Mouse (Mus musculus) heart, embryonic 12.5 days (tissue): ENCODE data around the gene Sco1. TPM values are rescaled to one million over a fixed set of nuclear protein-coding genes. Genes with fewer than 3 reads are reported as not detected.
"Not testable (repeated sequence)": the region's sequence is repeated elsewhere in the genome, so short reads cannot be mapped to it uniquely, and the experiment has no call there.

ENCODE experiments used
- ATAC-seq: fragments of 200-750 bp; cut with Nextera tagmentation; 2 replicates; pipeline ENCODE4 v1.8.0; 2017; ENCODE audit warnings: moderate TSS enrichment, moderate library complexity; ENCODE audit not compliant: insufficient number of reproducible peaks, low FRiP score
- H3K27ac ChIP-seq: fragments of 300-500 bp; sonication (generic); 2 replicates; pipeline ENCODE4 v1.5.1; 2016; ENCODE audit warnings: mild to moderate bottlenecking, moderate library complexity; ENCODE audit not compliant: poor library complexity, severe bottlenecking
- H3K27me3 ChIP-seq: fragments of 300-500 bp; sonication (generic); replicated peaks from 2 replicates; pipeline ENCODE4 v1.6.1; 2016; ENCODE audit warnings: mild to moderate bottlenecking, moderate library complexity
- H3K36me3 ChIP-seq: fragments of 300-500 bp; sonication (generic); 2 replicates; pipeline ENCODE4 v1.6.1; 2016; ENCODE audit warnings: mild to moderate bottlenecking, moderate library complexity
- H3K4me1 ChIP-seq: fragments of 300-500 bp; sonication (generic); replicated peaks from 2 replicates; pipeline ENCODE4 v1.6.1; 2016; ENCODE audit warnings: mild to moderate bottlenecking
- H3K4me2 ChIP-seq: fragments of 300-500 bp; sonication (generic); 2 replicates; pipeline ENCODE4 v1.6.1; 2016; ENCODE audit warnings: mild to moderate bottlenecking, moderate library complexity
- H3K4me3 ChIP-seq: fragments of 300-500 bp; sonication (generic); 2 replicates; pipeline ENCODE4 v1.5.1; 2016; ENCODE audit warnings: mild to moderate bottlenecking
- H3K9ac ChIP-seq: fragments of 300-500 bp; sonication (generic); 2 replicates; pipeline ENCODE4 v1.6.1; 2016; ENCODE audit warnings: mild to moderate bottlenecking, moderate library complexity
- H3K9me3 ChIP-seq: fragments of 300-500 bp; sonication (generic); replicated peaks from 2 replicates; pipeline ENCODE4 v1.6.1; 2016; ENCODE audit warnings: mild to moderate bottlenecking, moderate library complexity
- WGBS: fragments of 180-500 bp; shearing (Covaris S2); methylation state at CpG from one replicate; pipeline ENCODE4 v1.1.7; 2016; 5-methylcytosine and 5-hydroxymethylcytosine counted together
- polyA plus RNA-seq: library from polyadenylated mRNA; unstranded; fragments of >200 nt; fragmentation: Nextera tagmentation; extraction: Ambion mirVana; gene quantifications from 2 replicates; pipeline ENCODE4 v1.2.1, GENCODE M21; 2016

Sco1 gene
- polyA plus RNA-seq, 1 experiment from 2014 or later, result 24.3 TPM

DNA sequence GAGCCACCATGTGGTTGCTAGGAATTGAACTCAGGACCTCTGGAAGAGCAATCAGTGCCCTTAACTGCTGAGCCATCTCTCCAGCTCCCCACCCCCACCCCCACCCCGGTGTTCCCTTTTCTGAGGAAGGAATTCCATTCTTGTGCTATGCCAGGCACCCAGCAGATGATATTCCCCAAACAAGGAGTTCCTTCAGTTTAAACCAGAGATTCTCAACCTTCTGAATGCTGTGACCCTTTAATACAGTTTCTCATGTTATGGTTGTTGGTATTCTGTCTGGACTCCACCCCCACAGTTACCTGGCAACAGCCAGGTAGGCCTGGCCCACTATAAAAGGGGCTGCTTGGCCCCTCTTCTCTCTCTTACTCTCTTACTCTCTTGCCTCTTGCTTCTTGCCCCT is 29.3 kb upstream of the Sco1 start:
- H3K36me3 ChIP-seq, H3K27ac ChIP-seq, ATAC-seq, H3K9me3 ChIP-seq, H3K4me2 ChIP-seq, H3K4me3 ChIP-seq, H3K4me1 ChIP-seq, H3K9ac ChIP-seq: not testable (repeated sequence)
- peaks cover 14% of the 10 kb centered on the region for H3K27me3 ChIP-seq
- WGBS, result 48% methylated on average over 1 of the region's 1 CpGs

DNA sequence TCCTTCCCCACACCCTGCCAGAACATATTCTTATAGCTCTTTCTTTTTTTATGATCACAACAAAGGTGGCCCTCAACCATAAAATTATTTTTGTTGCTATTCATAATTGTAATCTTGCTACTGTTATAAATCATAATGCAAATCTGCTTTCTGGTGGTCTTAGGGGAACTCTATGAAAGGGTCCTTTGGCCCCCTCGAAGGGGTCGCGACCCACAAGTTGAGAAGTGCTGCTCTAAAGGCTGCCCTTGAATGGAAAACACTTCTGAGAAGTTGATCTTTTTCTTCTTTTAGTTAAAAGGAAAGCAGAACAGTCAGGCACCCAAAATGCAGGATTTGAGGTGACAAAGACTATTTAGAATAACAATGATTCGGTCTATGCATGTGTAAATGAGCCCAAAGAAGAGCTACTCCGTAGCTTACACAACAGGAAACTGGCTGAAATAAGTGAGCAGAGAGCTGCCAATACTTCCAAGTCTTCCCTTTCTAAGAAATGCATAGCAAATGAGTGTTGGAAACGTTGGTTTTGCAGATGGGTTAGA is 28.6 kb upstream of the Sco1 start:
- Histone ChIP-seq H3K9me3 (no peaks in the 10 kb centered on the region), H3K4me1 (0 out of 2 replicates have a peak, but pooled peaks cover 2% of the 10 kb centered on the region), H3K4me3 (no peak overlapping the region), H3K27me3 (0 out of 2 replicates have a peak, but pooled peaks cover 9% of the 10 kb centered on the region), H3K27ac (no peak overlapping the region), H3K36me3 (no peaks in the 10 kb centered on the region), H3K9ac (no peak overlapping the region), H3K4me2 (no peak overlapping the region)
- 39% methylated on average over 6 of the region's 6 CpGs for WGBS
- ATAC-seq, result no peak

DNA sequence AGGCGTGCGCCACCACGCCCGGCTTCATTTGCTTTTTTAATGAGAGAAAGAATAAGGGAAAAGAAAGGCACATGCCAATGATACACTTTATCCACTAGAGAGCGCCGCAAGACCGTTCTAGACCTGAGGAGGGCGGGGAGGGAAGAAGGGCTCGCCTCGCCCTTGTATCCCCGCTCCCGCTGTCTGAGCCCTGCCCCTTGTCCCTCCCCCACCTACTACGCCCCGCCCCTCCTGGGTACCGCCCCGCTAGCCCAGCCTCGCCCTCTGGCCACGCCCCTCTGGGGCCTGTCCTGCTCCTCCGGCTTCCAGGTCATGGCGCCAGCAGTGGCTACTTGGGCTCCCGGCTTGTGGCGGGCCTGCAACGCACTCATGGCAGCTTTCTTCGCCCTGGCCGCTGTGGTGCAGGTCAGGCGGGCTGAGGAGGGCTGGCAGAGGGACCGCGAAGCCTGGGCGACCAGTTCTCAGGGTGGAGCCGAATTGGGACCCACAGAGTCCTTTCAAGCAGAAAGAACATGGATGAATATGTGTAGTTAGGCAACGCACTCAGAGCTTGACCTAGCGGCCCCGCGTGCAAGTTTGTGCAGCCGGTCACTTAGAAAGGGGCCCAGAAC is 27.5 kb upstream of the Sco1 start, which contains the start of gene Tmem220:
Tmem220 (plus strand) TSS at position 288 of the 611 bp plus-strand sequence.
- Histone ChIP-seq H3K27ac (no peak within 1 kb of the TSS), H3K9me3 (no peaks in the 10 kb centered on the region), H3K27me3 (0 out of 2 replicates have a peak, but pooled peaks cover 4% of the 10 kb centered on the region), H3K4me2 (peak within 1 kb of the TSS; percentile 71), H3K36me3 (no peaks in the 10 kb centered on the region), H3K9ac (peak within 1 kb of the TSS; percentile 69), H3K4me3 (peak within 1 kb of the TSS; percentile 57), H3K4me1 (0 out of 2 replicates have a peak, but pooled peaks cover 2% of the 10 kb centered on the region)
- ATAC-seq, result peak; percentile 99
- WGBS, result 2% methylated on average over 35 of the region's 35 CpGs

DNA sequence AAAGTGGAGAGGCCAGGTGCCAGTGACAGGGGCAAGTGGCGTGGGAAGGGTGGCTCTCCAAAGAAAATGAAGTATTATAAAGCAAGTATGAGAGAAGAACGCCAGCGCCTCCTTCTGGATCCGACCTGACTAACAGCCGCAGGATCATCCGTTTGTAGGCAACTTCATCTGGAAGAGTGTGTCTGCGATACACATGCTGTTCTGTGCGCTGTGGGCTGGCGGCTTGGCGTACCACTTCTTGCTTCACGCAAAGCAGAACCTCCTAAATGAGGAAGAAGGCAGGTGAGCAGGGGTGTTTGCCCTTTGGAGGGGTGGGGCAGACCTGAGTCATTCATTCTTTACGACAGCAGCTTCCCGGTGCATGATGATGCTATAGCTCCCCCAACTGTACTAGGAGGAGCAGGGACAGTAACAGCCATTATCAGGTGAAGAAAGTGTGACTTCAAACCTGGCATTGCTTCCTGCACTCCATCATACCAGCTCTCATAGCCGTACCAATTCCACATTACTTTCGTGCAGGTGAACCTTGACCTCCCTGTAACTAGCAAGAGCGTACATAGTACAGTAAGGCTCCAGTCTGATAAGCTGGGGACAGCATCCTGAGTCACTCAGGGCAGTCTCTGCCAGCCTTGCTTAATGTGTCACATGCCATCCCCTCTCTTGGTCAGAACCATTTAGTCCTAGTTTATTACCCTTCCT is 21.4 kb upstream of the Sco1 start:
- ATAC-seq, result no peak
- H3K36me3 ChIP-seq, result no peaks in the 10 kb centered on the region
- WGBS, result 52% methylated on average over 16 of the region's 16 CpGs
- no peak overlapping the region for H3K4me2 ChIP-seq
- H3K4me3 ChIP-seq, result no peak overlapping the region
- no peaks in the 10 kb centered on the region; the same call in 1 of the 2 replicates for H3K4me1 ChIP-seq
- no peaks in the 10 kb centered on the region; the same call in 1 of the 2 replicates for H3K27me3 ChIP-seq
- H3K27ac ChIP-seq, result no peak overlapping the region
- no peak overlapping the region for H3K9ac ChIP-seq
- H3K9me3 ChIP-seq, result no peaks in the 10 kb centered on the region

DNA sequence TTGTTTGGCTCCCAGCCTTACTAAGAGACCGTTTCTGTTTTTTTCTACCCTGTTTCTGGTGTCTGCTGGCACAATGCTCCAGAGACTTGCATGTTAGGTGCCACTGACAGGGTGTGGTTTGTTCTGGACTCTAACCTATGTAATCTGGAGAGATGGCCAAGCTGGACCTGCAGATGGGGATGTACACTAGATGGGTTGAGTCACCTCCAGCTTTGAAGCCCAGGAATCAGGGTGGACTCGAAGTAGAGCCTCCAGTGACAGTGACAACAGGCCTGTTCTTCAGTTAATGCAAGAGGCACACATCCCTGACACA is 20.9 kb upstream of the Sco1 start:
- Histone ChIP-seq H3K4me1 (no peaks in the 10 kb centered on the region; the same call in 1 of the 2 replicates), H3K9me3 (no peaks in the 10 kb centered on the region), H3K9ac (no peak overlapping the region), H3K36me3 (no peaks in the 10 kb centered on the region), H3K4me3 (no peak overlapping the region), H3K27ac (no peak overlapping the region), H3K4me2 (no peak overlapping the region), H3K27me3 (no peaks in the 10 kb centered on the region; the same call in 1 of the 2 replicates)
- no peak for ATAC-seq
- 72% methylated on average over 2 of the region's 2 CpGs for WGBS

DNA sequence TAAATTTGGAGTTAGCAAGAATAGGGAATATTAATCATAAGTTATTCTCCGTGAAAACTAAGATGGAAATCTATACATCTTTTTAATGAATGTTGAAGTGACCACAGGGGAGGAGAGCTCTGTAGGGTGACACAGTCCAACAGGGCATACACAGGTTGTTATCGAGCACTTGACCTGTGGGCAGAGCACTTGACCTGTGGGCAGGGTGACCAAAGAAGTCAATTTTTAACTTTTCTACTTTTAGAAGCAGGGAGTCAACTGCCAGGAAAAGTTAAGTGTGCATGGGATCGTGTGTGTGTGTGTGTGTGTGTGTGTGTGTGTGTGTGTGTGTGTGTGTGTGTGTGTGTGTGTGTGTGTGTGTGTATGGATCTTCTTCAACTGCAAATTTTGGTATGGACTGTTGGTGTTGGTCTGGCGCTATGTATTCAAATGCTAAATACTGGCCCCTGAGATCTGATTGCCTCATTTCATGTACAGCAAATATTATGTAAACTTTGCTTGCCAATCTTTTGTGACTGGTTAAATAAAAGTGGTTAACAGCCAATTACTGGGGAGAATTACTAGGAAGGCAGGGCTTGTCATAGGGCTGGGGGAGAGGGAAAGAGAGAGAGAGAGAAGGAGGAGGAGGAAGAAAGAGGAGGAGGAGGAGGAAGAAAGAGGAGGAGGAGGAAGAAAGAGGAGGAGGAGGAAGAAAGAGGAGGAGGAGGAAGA is 17.5 kb upstream of the Sco1 start:
- no peak overlapping the region for H3K27ac ChIP-seq
- 62% methylated on average over 4 of the region's 4 CpGs for WGBS
- H3K4me3 ChIP-seq, result no peak overlapping the region
- ATAC-seq, result no peak
- H3K27me3 ChIP-seq, result no peaks in the 10 kb centered on the region; the same call in 1 of the 2 replicates
- H3K9me3 ChIP-seq, result no peaks in the 10 kb centered on the region
- H3K4me2 ChIP-seq, result no peak overlapping the region
- peaks cover 23% of the 10 kb centered on the region for H3K36me3 ChIP-seq
- peaks cover 3% of the 10 kb centered on the region; the same call in 1 of the 2 replicates for H3K4me1 ChIP-seq
- H3K9ac ChIP-seq, result no peak overlapping the region

DNA sequence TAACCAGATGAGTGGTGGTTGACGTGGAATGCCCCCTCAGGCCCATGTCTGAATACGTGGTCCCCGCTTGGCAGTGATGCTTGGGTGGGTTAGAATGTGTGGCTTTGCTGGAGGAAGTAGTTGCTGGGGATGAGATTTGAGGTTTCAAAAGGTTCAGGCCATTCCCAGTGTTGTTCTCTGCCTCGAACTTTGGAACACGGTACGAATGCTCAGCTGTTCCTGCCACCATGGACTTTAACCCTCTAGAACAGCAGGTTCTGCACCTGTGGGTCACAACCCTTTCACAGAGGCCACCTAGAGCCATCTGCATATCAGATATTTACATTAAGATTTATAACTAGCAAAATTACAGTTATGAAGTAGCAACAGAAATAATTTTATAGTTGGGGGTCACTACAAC is 16.2 kb upstream of the Sco1 start:
- 87% methylated on average over 6 of the region's 6 CpGs for WGBS

DNA sequence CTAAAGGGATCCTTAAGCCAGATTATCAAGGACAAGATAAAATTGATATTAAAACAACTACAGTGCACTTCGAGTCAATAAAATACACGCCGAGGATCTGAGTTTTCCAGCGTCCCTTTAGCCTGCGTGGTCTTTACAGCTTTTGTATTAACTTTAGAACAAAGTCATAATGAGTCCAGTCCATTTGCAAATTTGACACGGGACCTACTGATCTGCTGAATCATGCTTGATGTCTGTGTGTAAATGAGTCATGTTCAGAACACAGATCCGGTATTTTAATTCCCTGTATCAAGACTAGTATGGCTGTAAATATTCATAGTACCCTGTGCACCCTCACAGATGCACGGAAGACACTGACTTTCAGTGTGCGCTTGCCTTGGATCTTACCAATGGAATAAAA is 15.6 kb upstream of the Sco1 start:
- no peaks in the 10 kb centered on the region; the same call in 1 of the 2 replicates for H3K27me3 ChIP-seq
- H3K27ac ChIP-seq, result no peak overlapping the region
- no peaks in the 10 kb centered on the region for H3K9me3 ChIP-seq
- H3K4me1 ChIP-seq, result peaks cover 7% of the 10 kb centered on the region; the same call in 1 of the 2 replicates
- H3K4me3 ChIP-seq, result no peak overlapping the region
- peaks cover 40% of the 10 kb centered on the region for H3K36me3 ChIP-seq
- H3K9ac ChIP-seq, result no peak overlapping the region
- 89% methylated on average over 9 of the region's 9 CpGs for WGBS
- no peak for ATAC-seq
- H3K4me2 ChIP-seq, result no peak overlapping the region

More for the DNA sequence above, 16.2 kb upstream of the Sco1 start:
- Histone ChIP-seq H3K4me3 (no peak overlapping the region), H3K9ac (no peak overlapping the region), H3K4me2 (no peak overlapping the region), H3K4me1 (peaks cover 7% of the 10 kb centered on the region; the same call in 1 of the 2 replicates), H3K9me3 (no peaks in the 10 kb centered on the region), H3K36me3 (peaks cover 34% of the 10 kb centered on the region), H3K27me3 (no peaks in the 10 kb centered on the region; the same call in 1 of the 2 replicates), H3K27ac (no peak overlapping the region)
- no peak for ATAC-seq

DNA sequence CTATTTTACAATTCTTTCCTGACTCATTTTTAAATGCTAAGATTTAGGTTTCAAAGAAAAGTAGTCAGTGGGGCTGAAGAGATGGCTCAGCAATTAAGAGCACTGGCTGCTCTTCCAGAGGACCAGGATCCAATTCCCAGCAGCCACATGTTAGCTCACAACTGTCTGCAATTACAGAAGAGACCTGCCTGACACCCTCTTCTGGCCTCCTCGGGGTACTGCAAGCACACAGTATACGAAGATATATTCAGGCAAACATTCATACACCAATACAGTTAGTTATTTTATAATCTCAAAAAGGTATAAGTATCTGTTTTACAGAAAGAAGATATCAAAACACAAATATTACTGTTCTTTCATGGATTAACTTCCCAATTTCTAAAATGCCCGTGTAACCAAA is 12.7 kb upstream of the Sco1 start:
- Histone ChIP-seq H3K4me2 (no peak overlapping the region), H3K27me3 (no peaks in the 10 kb centered on the region), H3K9me3 (no peaks in the 10 kb centered on the region), H3K4me1 (peaks cover 10% of the 10 kb centered on the region), H3K36me3 (peaks cover 40% of the 10 kb centered on the region), H3K27ac (no peak overlapping the region), H3K9ac (no peak overlapping the region), H3K4me3 (no peak overlapping the region)
- ATAC-seq, result no peak
- 86% methylated on average over 3 of the region's 3 CpGs for WGBS

DNA sequence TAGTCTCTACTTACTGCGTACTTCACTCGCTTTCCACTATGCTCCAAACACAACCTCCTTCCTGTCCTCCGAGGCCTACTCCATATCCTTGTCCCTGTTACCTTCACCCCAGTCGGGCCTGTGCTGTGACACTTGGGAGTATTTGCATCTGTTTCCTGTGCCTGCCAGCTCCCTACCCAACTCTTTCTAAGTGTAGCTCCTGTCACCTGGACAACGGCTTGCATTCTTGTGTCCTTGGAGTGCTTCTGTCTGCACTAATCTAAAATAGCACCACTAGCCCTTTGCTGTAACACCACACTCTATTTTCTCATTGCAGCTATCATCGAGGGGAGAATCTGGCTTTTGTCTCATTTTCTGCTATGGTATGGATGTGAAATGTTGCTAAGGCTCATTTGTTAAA is 12.0 kb upstream of the Sco1 start:
- Histone ChIP-seq H3K27ac (peak overlapping the region; percentile 79), H3K9me3 (no peaks in the 10 kb centered on the region), H3K4me1 (peaks cover 10% of the 10 kb centered on the region), H3K4me3 (no peak overlapping the region), H3K27me3 (no peaks in the 10 kb centered on the region), H3K4me2 (no peak overlapping the region), H3K36me3 (peaks cover 42% of the 10 kb centered on the region), H3K9ac (no peak overlapping the region)
- 71% methylated on average over 6 of the region's 6 CpGs for WGBS
- ATAC-seq, result peak; percentile 39; the same call in 1 of the 2 replicates

DNA sequence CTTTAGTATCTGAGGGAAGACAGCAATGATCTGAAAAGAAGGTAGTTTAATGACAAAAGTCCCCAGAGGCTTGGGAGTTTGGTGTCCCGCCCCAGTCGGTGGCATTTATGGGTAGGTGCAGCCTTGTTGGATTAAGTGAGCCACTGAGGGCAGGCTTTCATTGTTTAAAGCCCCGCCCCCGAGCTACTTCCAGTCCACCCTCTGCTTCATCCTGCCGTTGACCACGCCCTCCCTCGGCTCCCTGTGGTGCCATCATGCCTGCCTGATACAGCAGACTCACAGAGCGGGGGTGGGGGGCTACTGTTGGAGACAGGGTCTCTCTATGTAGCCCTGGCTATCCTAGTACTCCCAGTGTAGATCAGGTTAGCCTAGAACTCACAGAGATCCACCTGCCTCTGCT is 9.5 kb upstream of the Sco1 start:
- Histone ChIP-seq H3K4me1 (peaks cover 12% of the 10 kb centered on the region), H3K4me2 (no peak overlapping the region), H3K4me3 (no peak overlapping the region), H3K9me3 (no peaks in the 10 kb centered on the region), H3K27me3 (no peaks in the 10 kb centered on the region), H3K36me3 (peaks cover 45% of the 10 kb centered on the region), H3K27ac (no peak overlapping the region), H3K9ac (no peak overlapping the region)
- WGBS, result 50% methylated on average over 8 of the region's 8 CpGs
- no peak for ATAC-seq
